Mouse (Mus musculus) macrophage (primary cell): ENCODE data around the gene Psmc3ip. TPM values are rescaled to one million over a fixed set of nuclear protein-coding genes. Genes with fewer than 3 reads are reported as not detected.

Experiments
- polyA plus RNA-seq: library from polyadenylated mRNA; stranded (reverse); fragments of 250-400 nt; gene quantifications from 3 replicates; pipeline ENCODE4 v1.2.4, GENCODE M21; 2018; ENCODE audit warnings: inconsistent platforms

The Psmc3ip gene
- polyA plus RNA-seq, 1 experiment from 2014 or later = 3.7 TPM

Other genes starting within 250 kb of the Psmc3ip start
- 16.7 to 27.2 TPM (median 18.9 TPM) in 3 replicates for gene Stat5b, start 244.7 kb downstream of the Psmc3ip start, polyA plus RNA-seq
- gene Stat5a, start 236.1 kb downstream of the Psmc3ip start, polyA plus RNA-seq = 10.0 to 16.3 TPM (median 11.7 TPM) in 3 replicates
- gene Stat3, start 155.9 kb downstream of the Psmc3ip start, polyA plus RNA-seq = 44.1 to 73.6 TPM (median 66.6 TPM) in 3 replicates
- 0.35 to 1.1 TPM (median 0.93 TPM) in 3 replicates for gene Cavin1, start 124.5 kb downstream of the Psmc3ip start, polyA plus RNA-seq
- gene Atp6v0a1, start 86.0 kb downstream of the Psmc3ip start, polyA plus RNA-seq = 190 to 331 TPM (median 319 TPM) in 3 replicates
- gene Naglu, start 25.4 kb downstream of the Psmc3ip start, polyA plus RNA-seq = 71.6 to 194 TPM (median 117 TPM) in 3 replicates
- 0.22 to 0.84 TPM (median 0.32 TPM) in 3 replicates for gene Hsd17b1, start 17.0 kb downstream of the Psmc3ip start, polyA plus RNA-seq
- gene Coasy, start 12.9 kb downstream of the Psmc3ip start, polyA plus RNA-seq = 18.6 to 23.1 TPM (median 19.3 TPM) in 3 replicates
- 33.1 to 44.4 TPM (median 37.3 TPM) in 3 replicates for gene Mlx, start 8.2 kb downstream of the Psmc3ip start, polyA plus RNA-seq
- 38.2 to 59.4 TPM (median 44.0 TPM) in 3 replicates for gene Retreg3, start 24.5 kb upstream of the Psmc3ip start, polyA plus RNA-seq
- gene Tubg1, start 24.5 kb upstream of the Psmc3ip start, polyA plus RNA-seq = 10.9 to 24.7 TPM (median 23.0 TPM) in 3 replicates
- gene Tubg2, start 60.5 kb upstream of the Psmc3ip start, polyA plus RNA-seq = 0.13 TPM in 1 of 3 replicates, not detected in the others
- 0.17 to 0.34 TPM (median 0.27 TPM) in 3 replicates for gene Cntnap1, start 75.1 kb upstream of the Psmc3ip start, polyA plus RNA-seq
- 0.67 to 3.1 TPM (median 2.7 TPM) in 3 replicates for gene Plekhh3, start 75.9 kb upstream of the Psmc3ip start, polyA plus RNA-seq
- gene Ccr10, start 80.0 kb upstream of the Psmc3ip start, polyA plus RNA-seq = not detected in 3 replicates
- 19.6 to 40.4 TPM (median 38.1 TPM) in 3 replicates for gene Ezh1, start 131.0 kb upstream of the Psmc3ip start, polyA plus RNA-seq
- gene Ramp2, start 150.6 kb upstream of the Psmc3ip start, polyA plus RNA-seq = 0.36 TPM in 1 of 3 replicates, not detected in the others
- gene Vps25, start 158.3 kb upstream of the Psmc3ip start, polyA plus RNA-seq = 90.9 to 128 TPM (median 115 TPM) in 3 replicates
- not detected in 3 replicates for gene Wnk4, start 165.1 kb upstream of the Psmc3ip start, polyA plus RNA-seq
- gene Cntd1, start 183.6 kb upstream of the Psmc3ip start, polyA plus RNA-seq = 0.17 to 0.29 TPM in 2 of 3 replicates, not detected in the other
- 46.1 to 108 TPM (median 103 TPM) in 3 replicates for gene Coa3, start 183.7 kb upstream of the Psmc3ip start, polyA plus RNA-seq
- gene Becn1, start 206.8 kb upstream of the Psmc3ip start, polyA plus RNA-seq = 89.3 to 112 TPM (median 98.9 TPM) in 3 replicates
- 53.0 to 111 TPM (median 98.6 TPM) in 3 replicates for gene Psme3, start 220.8 kb upstream of the Psmc3ip start, polyA plus RNA-seq
- 0.43 to 1.0 TPM (median 0.67 TPM) in 3 replicates for gene Aoc2, start 229.6 kb upstream of the Psmc3ip start, polyA plus RNA-seq
- gene Aoc3, start 235.2 kb upstream of the Psmc3ip start, polyA plus RNA-seq = not detected in 3 replicates